Mouse (Mus musculus): ENCODE data around the gene Vwa2. TPM values are rescaled to one million over a fixed set of nuclear protein-coding genes. Genes with fewer than 3 reads are reported as not detected.

The Vwa2 gene
- total RNA-seq, 1 experiment from 2014 or later, result not detected

- ATAC-seq (replicated peaks in 1 of 2; ENCODE audit: insufficient read depth in 1 of 2, low FRiP score in 2 of 2, low TSS enrichment in 1 of 2, low read depth in 1 of 2, poor library complexity in 2 of 2, severe bottlenecking in 2 of 2), result no peak
Observed at GRCm38 (mm10) chr19:56937911-56938310, 63.9 kb downstream of the Vwa2 start.

- no peak for ATAC-seq (replicated peaks in 1 of 2; ENCODE audit: insufficient read depth in 1 of 2, low FRiP score in 2 of 2, low TSS enrichment in 1 of 2, low read depth in 1 of 2, poor library complexity in 2 of 2, severe bottlenecking in 2 of 2)
Observed at GRCm38 (mm10) chr19:56939826-56940225, 65.8 kb downstream of the Vwa2 start.

- ATAC-seq (replicated peaks in 1 of 2; ENCODE audit: insufficient read depth in 1 of 2, low FRiP score in 2 of 2, low TSS enrichment in 1 of 2, low read depth in 1 of 2, poor library complexity in 2 of 2, severe bottlenecking in 2 of 2), result no peak
Observed at GRCm38 (mm10) chr19:56940507-56940906, 66.5 kb downstream of the Vwa2 start.

- ATAC-seq (replicated peaks in 1 of 2; ENCODE audit: insufficient read depth in 1 of 2, low FRiP score in 2 of 2, low TSS enrichment in 1 of 2, low read depth in 1 of 2, poor library complexity in 2 of 2, severe bottlenecking in 2 of 2), result no peak
Observed at GRCm38 (mm10) chr19:56942216-56942615, 68.2 kb downstream of the Vwa2 start.

- no peak for ATAC-seq (replicated peaks in 1 of 2; ENCODE audit: insufficient read depth in 1 of 2, low FRiP score in 2 of 2, low TSS enrichment in 1 of 2, low read depth in 1 of 2, poor library complexity in 2 of 2, severe bottlenecking in 2 of 2)
Observed at GRCm38 (mm10) chr19:56944211-56944610, 70.2 kb downstream of the Vwa2 start.

GRCm38 (mm10) chr19:56944826-56945225, 70.8 kb downstream of the Vwa2 start:
- no peak for ATAC-seq (replicated peaks in 1 of 2; ENCODE audit: insufficient read depth in 1 of 2, low FRiP score in 2 of 2, low TSS enrichment in 1 of 2, low read depth in 1 of 2, poor library complexity in 2 of 2, severe bottlenecking in 2 of 2)

- ATAC-seq (replicated peaks in 1 of 2; ENCODE audit: insufficient read depth in 1 of 2, low FRiP score in 2 of 2, low TSS enrichment in 1 of 2, low read depth in 1 of 2, poor library complexity in 2 of 2, severe bottlenecking in 2 of 2), result no peak
Observed at GRCm38 (mm10) chr19:56945621-56946020, 71.6 kb downstream of the Vwa2 start.

GRCm38 (mm10) chr19:56946277-56946676, 72.2 kb downstream of the Vwa2 start:
- no peak for ATAC-seq (replicated peaks in 1 of 2; ENCODE audit: insufficient read depth in 1 of 2, low FRiP score in 2 of 2, low TSS enrichment in 1 of 2, low read depth in 1 of 2, poor library complexity in 2 of 2, severe bottlenecking in 2 of 2)

- ATAC-seq (replicated peaks in 1 of 2; ENCODE audit: insufficient read depth in 1 of 2, low FRiP score in 2 of 2, low TSS enrichment in 1 of 2, low read depth in 1 of 2, poor library complexity in 2 of 2, severe bottlenecking in 2 of 2), result no peak
Observed at GRCm38 (mm10) chr19:56946727-56947126, 72.7 kb downstream of the Vwa2 start.

GRCm38 (mm10) chr19:56947971-56948610, 74.0 kb downstream of the Vwa2 start:
- no peak for ATAC-seq (replicated peaks in 1 of 2; ENCODE audit: insufficient read depth in 1 of 2, low FRiP score in 2 of 2, low TSS enrichment in 1 of 2, low read depth in 1 of 2, poor library complexity in 2 of 2, severe bottlenecking in 2 of 2)

- ATAC-seq (replicated peaks in 1 of 2; ENCODE audit: insufficient read depth in 1 of 2, low FRiP score in 2 of 2, low TSS enrichment in 1 of 2, low read depth in 1 of 2, poor library complexity in 2 of 2, severe bottlenecking in 2 of 2), result no peak
Observed at GRCm38 (mm10) chr19:56949868-56950267, 75.8 kb downstream of the Vwa2 start.

GRCm38 (mm10) chr19:56950818-56951217, 76.8 kb downstream of the Vwa2 start:
- no peak for ATAC-seq (replicated peaks in 1 of 2; ENCODE audit: insufficient read depth in 1 of 2, low FRiP score in 2 of 2, low TSS enrichment in 1 of 2, low read depth in 1 of 2, poor library complexity in 2 of 2, severe bottlenecking in 2 of 2)

GRCm38 (mm10) chr19:56953856-56954255, 79.8 kb downstream of the Vwa2 start:
- ATAC-seq (replicated peaks in 1 of 2; ENCODE audit: insufficient read depth in 1 of 2, low FRiP score in 2 of 2, low TSS enrichment in 1 of 2, low read depth in 1 of 2, poor library complexity in 2 of 2, severe bottlenecking in 2 of 2), result no peak

GRCm38 (mm10) chr19:56954857-56955256, 80.8 kb downstream of the Vwa2 start:
- ATAC-seq (replicated peaks in 1 of 2; ENCODE audit: insufficient read depth in 1 of 2, low FRiP score in 2 of 2, low TSS enrichment in 1 of 2, low read depth in 1 of 2, poor library complexity in 2 of 2, severe bottlenecking in 2 of 2), result no peak

- ATAC-seq (replicated peaks in 1 of 2; ENCODE audit: insufficient read depth in 1 of 2, low FRiP score in 2 of 2, low TSS enrichment in 1 of 2, low read depth in 1 of 2, poor library complexity in 2 of 2, severe bottlenecking in 2 of 2), result no peak
Observed at GRCm38 (mm10) chr19:56955568-56956513, 81.8 kb downstream of the Vwa2 start.

GRCm38 (mm10) chr19:56958011-56958410, 84.0 kb downstream of the Vwa2 start:
- ATAC-seq (replicated peaks in 1 of 2; ENCODE audit: insufficient read depth in 1 of 2, low FRiP score in 2 of 2, low TSS enrichment in 1 of 2, low read depth in 1 of 2, poor library complexity in 2 of 2, severe bottlenecking in 2 of 2), result no peak

- ATAC-seq (replicated peaks in 1 of 2; ENCODE audit: insufficient read depth in 1 of 2, low FRiP score in 2 of 2, low TSS enrichment in 1 of 2, low read depth in 1 of 2, poor library complexity in 2 of 2, severe bottlenecking in 2 of 2), result no peak
Observed at GRCm38 (mm10) chr19:56958582-56959021, 84.6 kb downstream of the Vwa2 start.

- ATAC-seq (replicated peaks in 1 of 2; ENCODE audit: insufficient read depth in 1 of 2, low FRiP score in 2 of 2, low TSS enrichment in 1 of 2, low read depth in 1 of 2, poor library complexity in 2 of 2, severe bottlenecking in 2 of 2), result no peak
Observed at GRCm38 (mm10) chr19:56959057-56959456, 85.0 kb downstream of the Vwa2 start.
